Mouse (Mus musculus): ENCODE measurements around the gene Dazap1.

DNA sequence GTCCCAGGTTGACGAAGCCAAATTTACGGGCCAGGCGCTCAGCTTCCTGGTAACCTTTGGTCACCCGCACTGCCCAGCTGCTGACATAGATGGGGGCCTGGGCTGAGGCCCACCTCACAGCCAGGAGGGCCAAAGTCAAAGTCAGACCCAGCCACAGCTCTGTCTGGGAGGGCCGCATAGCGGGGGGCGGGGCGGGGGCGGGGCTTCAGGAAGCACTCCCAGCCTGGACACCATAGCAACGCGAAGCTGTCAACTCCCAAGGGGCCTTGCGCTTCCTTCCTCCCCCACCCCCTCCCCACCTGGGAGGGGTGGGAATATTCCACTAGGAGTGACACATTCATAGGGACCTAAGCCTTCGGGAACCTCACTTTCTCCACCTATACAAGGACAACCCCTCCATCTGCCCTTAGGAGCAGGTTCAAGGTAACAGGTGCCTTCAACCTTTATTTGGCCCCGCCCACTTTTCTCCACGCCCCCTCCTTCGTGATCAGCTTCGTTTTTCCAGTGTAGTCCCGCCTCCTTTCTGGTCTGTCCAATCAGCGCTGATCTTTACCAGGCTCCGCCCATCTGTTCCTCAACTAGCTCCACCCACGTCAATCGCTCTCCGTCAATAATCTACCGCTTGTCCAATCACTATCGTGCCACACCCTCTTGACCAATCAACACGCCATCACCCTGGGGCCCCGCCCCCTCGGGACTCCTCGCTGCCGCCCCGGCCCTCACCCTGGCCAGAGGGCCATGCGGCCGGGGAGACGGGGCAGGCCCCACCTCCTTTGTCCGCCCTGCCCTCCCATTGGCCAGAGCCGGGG lies 68.2 kb downstream of the Dazap1 start, which contains the start of the genes Pcsk4 and Reep6:
- TF ChIP-seq CTCF (conservative IDR thresholded peaks at IDR 0.05; ENCODE audit: low read length) = no peak
- TF ChIP-seq POU5F1 (IDR thresholded peaks at IDR 0.05; ENCODE audit: borderline replicate concordance, low read length) = no peak
- no peak for TF ChIP-seq NANOG (IDR thresholded peaks at IDR 0.05; ENCODE audit: borderline replicate concordance, low read length)
